Mouse (Mus musculus) stomach, embryonic 14.5 days (tissue): ENCODE measurements around the gene 2810459M11Rik. TPM values are rescaled to one million over a fixed set of nuclear protein-coding genes. Genes with fewer than 3 reads are reported as not detected.

Experiments
- ATAC-seq: fragments of 200-750 bp; cut with Nextera tagmentation; 2 replicates; pipeline ENCODE4 v1.8.0; 2017; ENCODE audit warnings: low read depth, moderate TSS enrichment; ENCODE audit not compliant: insufficient number of reproducible peaks, insufficient read depth, low FRiP score
- H3K27ac ChIP-seq: fragments of 300-500 bp; sonication (generic); 2 replicates; pipeline ENCODE4 v1.5.1; 2014; ENCODE audit warnings: mild to moderate bottlenecking, low read length, moderate library complexity, mixed read lengths
- H3K27me3 ChIP-seq: fragments of 300-500 bp; sonication (generic); 2 replicates; pipeline ENCODE4 v1.6.1; 2014; ENCODE audit warnings: low read length, control low read depth, mixed read lengths; ENCODE audit not compliant: control insufficient read depth, insufficient read depth
- H3K36me3 ChIP-seq: fragments of 300-500 bp; sonication (generic); 2 replicates; pipeline ENCODE4 v1.6.1; 2014; ENCODE audit warnings: mild to moderate bottlenecking, control low read depth, low read length, moderate library complexity, mixed read lengths; ENCODE audit not compliant: control insufficient read depth, insufficient read depth
- H3K4me1 ChIP-seq: fragments of 300-500 bp; sonication (generic); 2 replicates; pipeline ENCODE4 v1.6.1; 2014; ENCODE audit warnings: low read length, control low read depth, mixed read lengths; ENCODE audit not compliant: control insufficient read depth, insufficient read depth
- H3K4me2 ChIP-seq: fragments of 300-500 bp; sonication (generic); replicated peaks from 2 replicates; pipeline ENCODE4 v1.6.1; 2014; ENCODE audit warnings: low read depth, low read length, control low read depth
- H3K4me3 ChIP-seq: fragments of 300-500 bp; sonication (generic); 2 replicates; pipeline ENCODE4 v1.5.1; 2014; ENCODE audit warnings: low read depth, low read length, control low read depth
- H3K9ac ChIP-seq: fragments of 300-500 bp; sonication (generic); replicated peaks from 2 replicates; pipeline ENCODE4 v1.6.1; 2014; ENCODE audit warnings: low read depth, mild to moderate bottlenecking, control low read depth, low read length, moderate library complexity, mixed read lengths
- H3K9me3 ChIP-seq: fragments of 300-500 bp; sonication (generic); 2 replicates; pipeline ENCODE4 v1.6.1; 2016; ENCODE audit warnings: low read depth, low read length, control low read depth; ENCODE audit not compliant: control insufficient read depth
- WGBS: fragments of 180-500 bp; shearing (Covaris S2); extraction: QIAGEN DNeasy Blood & Tissue Kit; methylation state at CpG from one replicate; pipeline ENCODE4 v1.1.7; 2014; 5-methylcytosine and 5-hydroxymethylcytosine counted together
- polyA plus RNA-seq: library from polyadenylated mRNA; unstranded; fragments of >200 nt; fragmentation: Nextera tagmentation; extraction: Ambion mirVana; gene quantifications from 2 replicates; pipeline ENCODE4 v1.2.1, GENCODE M21; 2014

Gene 2810459M11Rik
- polyA plus RNA-seq, 1 experiment from 2014 or later = 2.9 TPM

DNA sequence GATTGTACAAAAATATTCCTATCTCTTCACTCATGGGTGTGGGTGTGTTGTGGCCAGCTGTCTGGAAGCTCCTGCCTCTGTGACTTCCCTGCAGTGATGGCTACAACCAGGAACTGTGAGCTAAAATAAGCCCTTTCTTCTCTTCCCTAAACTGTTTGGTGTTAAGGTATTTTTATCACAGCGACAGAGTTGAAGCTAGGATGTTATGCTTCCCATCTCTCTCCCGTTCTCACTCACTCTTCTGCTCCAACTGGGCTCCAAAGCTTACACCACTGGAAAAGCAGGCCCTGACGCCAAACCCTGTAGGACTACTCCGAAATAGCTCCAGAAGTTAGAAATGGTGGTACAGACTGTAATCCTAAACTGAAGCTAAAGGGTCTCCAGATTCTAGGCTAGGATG lies 607 bp upstream of the 2810459M11Rik start:
- H3K4me2 ChIP-seq = 0 out of 2 replicates have a peak overlapping the region, but pooled peaks have one; percentile 98
- no peaks in the 10 kb centered on the region for H3K36me3 ChIP-seq
- H3K27ac ChIP-seq = no peak overlapping the region
- H3K4me1 ChIP-seq = peaks cover 3% of the 10 kb centered on the region; the same call in 1 of the 2 replicates
- ATAC-seq = no peak
- 63% methylated on average over 4 of the region's 4 CpGs for WGBS
- peaks cover 20% of the 10 kb centered on the region; the same call in 1 of the 2 replicates for H3K27me3 ChIP-seq
- no peak overlapping the region for H3K4me3 ChIP-seq
- H3K9ac ChIP-seq = no peak overlapping the region
- no peaks in the 10 kb centered on the region for H3K9me3 ChIP-seq

DNA sequence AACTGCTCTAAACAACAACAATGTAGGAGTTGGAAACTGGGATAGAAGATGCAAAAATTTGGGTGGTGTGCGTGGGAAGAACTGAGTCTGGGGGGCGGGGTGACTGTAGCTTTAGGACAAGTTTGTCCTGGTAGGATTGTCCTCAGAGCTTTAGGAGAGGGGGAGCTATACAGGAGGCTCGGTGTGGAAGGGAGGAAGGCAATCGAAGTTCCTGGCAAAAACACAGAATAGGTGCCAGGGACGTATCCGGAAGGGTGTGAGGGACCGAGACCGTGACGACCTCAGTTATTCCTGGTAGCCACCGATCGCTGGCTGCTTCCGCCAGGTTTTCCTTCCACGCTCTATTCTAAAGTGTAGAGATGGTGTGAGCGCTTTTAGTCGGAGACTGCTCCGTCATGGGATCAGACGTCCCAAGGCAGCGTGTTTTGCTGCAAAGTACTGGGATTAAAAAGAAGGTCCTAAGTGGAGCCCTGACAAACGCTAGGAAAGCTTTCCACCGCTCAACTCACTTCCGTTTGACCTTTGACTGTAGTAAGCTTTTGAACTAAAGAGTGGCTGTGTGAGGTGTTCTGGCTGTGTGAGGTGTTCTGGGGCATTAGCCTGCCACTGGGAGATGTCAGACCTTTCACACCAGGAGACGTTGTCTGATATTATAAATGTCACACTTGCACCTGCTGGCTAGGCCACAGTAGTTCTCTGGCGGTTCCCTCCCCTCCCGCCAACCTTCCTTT lies 1.3 kb downstream of the 2810459M11Rik start:
- no peak overlapping the region for H3K27ac ChIP-seq
- WGBS = 11% methylated on average over 24 of the region's 24 CpGs
- H3K9ac ChIP-seq = no peak overlapping the region; the same call in 1 of the 2 replicates
- H3K4me2 ChIP-seq = peak overlapping the region; percentile 98
- ATAC-seq = no peak
- peaks cover 3% of the 10 kb centered on the region; the same call in 1 of the 2 replicates for H3K4me1 ChIP-seq
- peaks cover 20% of the 10 kb centered on the region; the same call in 1 of the 2 replicates for H3K27me3 ChIP-seq
- H3K9me3 ChIP-seq = no peaks in the 10 kb centered on the region
- peak overlapping the region; percentile 54 for H3K4me3 ChIP-seq
- H3K36me3 ChIP-seq = no peaks in the 10 kb centered on the region

GRCm38 (mm10) chr1:86048231-86048630 lies 2.6 kb downstream of the 2810459M11Rik start:
- no peak overlapping the region for H3K4me3 ChIP-seq
- 72% methylated on average over 4 of the region's 4 CpGs for WGBS

DNA sequence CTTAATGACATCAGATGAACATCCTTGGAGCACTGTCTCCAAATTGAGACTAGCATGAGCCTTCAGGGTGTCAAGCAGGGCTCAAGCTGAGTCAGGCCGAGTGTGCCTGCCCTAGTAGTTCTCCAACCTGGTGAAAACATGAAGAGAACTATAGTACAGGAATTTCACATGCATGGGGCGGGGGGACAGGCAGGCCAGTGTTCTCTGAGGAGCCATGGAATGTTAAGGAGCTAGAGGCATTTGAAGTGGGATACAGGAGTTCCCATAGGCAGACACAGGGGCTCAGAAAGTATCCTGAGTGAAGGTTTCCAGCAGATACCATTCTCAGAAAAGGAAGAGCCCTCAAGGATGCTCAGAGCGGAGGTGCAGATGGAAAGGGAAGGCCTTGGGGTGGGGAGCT lies 3.1 kb downstream of the 2810459M11Rik start:
- Histone ChIP-seq H3K4me3 (no peak overlapping the region), H3K27me3 (peaks cover 18% of the 10 kb centered on the region; the same call in 1 of the 2 replicates), H3K36me3 (no peaks in the 10 kb centered on the region), H3K9ac (no peak overlapping the region), H3K4me2 (no peak overlapping the region), H3K27ac (no peak overlapping the region), H3K9me3 (no peaks in the 10 kb centered on the region), H3K4me1 (peaks cover 3% of the 10 kb centered on the region; the same call in 1 of the 2 replicates)
- WGBS = 85% methylated on average over 3 of the region's 3 CpGs
- ATAC-seq = no peak

More at GRCm38 (mm10) chr1:86048231-86048630, 2.6 kb downstream of the 2810459M11Rik start:
- H3K4me1 ChIP-seq = peaks cover 3% of the 10 kb centered on the region; the same call in 1 of the 2 replicates
- ATAC-seq = no peak
- peaks cover 18% of the 10 kb centered on the region; the same call in 1 of the 2 replicates for H3K27me3 ChIP-seq
- no peak overlapping the region for H3K4me2 ChIP-seq
- no peaks in the 10 kb centered on the region for H3K36me3 ChIP-seq
- no peak overlapping the region for H3K9ac ChIP-seq
- H3K9me3 ChIP-seq = no peaks in the 10 kb centered on the region
- no peak overlapping the region for H3K27ac ChIP-seq

DNA sequence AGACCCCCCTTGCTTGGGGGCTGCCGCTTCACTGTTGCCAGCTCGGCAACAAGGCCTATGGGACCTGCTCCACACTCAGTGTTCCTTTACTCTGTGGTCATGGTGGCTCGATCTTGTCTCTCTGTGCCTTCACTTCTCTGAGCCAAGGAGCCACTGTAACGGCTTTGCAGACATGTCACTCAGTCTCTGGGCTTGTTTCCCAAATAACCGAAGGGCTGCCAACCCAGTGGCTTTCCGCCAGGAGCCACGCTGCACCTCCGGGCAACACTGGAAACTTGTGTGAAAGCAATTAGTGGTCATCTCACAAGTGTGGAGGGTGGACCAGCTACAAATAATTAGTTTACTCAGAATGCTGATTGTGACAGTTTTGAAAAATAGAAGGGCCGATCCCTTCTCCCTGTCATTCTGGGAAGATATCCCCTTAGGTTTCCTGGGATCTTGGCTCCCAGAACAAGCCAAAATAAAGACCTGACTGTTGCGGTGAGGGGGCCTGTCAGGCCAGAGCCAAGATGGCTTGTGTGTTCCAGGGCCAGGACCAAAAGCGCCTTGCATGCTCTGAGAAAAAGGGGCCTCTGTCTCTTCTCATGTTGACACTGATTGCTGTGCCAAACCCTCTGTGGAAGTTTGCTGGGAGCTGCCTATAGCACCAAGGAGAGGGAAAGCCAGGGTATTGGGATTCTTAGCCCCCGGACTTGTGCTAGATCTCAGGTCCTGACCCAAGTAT lies 7.7 kb downstream of the 2810459M11Rik start:
- no peaks in the 10 kb centered on the region for H3K9me3 ChIP-seq
- no peaks in the 10 kb centered on the region for H3K4me1 ChIP-seq
- no peak overlapping the region for H3K4me2 ChIP-seq
- no peak overlapping the region for H3K9ac ChIP-seq
- H3K36me3 ChIP-seq = no peaks in the 10 kb centered on the region
- no peaks in the 10 kb centered on the region for H3K27me3 ChIP-seq
- no peak overlapping the region for H3K27ac ChIP-seq
- no peak overlapping the region for H3K4me3 ChIP-seq
- no peak for ATAC-seq
- WGBS = 77% methylated on average over 12 of the region's 12 CpGs

DNA sequence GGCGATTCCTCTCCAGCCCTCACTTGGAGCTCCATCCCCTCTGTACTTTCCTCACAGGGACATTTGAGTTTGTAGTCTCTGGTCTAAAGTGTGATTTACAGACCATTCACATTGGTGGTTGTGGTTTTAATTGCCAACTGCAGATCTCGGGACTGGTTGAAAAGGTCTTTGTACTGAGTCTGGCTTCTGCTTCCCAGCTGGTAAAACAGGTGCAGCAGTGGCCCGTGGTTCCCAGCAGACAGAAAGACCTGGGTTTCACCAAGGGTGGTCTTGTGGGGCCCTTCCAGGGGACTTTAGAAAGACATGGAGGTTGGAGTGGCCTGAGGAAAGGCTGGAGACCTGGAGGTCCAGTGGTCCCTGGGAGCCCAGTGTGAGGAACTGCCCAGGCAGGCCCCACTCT lies 9.3 kb downstream of the 2810459M11Rik start:
- Histone ChIP-seq H3K9me3 (no peaks in the 10 kb centered on the region), H3K9ac (no peak overlapping the region), H3K36me3 (no peaks in the 10 kb centered on the region), H3K4me3 (no peak overlapping the region), H3K27ac (no peak overlapping the region), H3K4me1 (no peaks in the 10 kb centered on the region), H3K27me3 (no peaks in the 10 kb centered on the region), H3K4me2 (no peak overlapping the region)
- no peak for ATAC-seq
- 55% methylated on average over 3 of the region's 3 CpGs for WGBS

DNA sequence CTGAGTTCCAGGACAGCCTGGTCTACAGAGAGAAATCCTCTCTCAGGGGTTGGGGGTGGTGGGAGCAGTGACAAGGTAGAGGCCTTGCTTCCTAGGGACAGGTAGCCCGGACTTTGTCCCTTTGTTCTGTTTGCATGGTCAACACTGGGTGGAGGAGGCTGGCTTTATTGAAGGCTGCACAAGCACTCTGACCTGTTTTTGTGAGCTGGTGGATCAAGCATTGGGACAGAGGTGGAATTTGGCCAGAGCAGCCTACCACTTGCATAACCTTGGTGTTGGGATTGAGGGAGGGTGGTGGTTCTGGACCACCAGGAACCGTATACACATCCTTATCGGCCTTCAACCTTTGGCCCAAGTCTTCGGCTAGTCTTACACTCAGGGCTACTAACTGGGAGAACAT lies 10.6 kb downstream of the 2810459M11Rik start:
- 82% methylated on average over 4 of the region's 4 CpGs for WGBS
- Histone ChIP-seq H3K36me3 (no peaks in the 10 kb centered on the region), H3K4me3 (no peak overlapping the region), H3K4me1 (no peaks in the 10 kb centered on the region), H3K9ac (no peak overlapping the region), H3K9me3 (no peaks in the 10 kb centered on the region), H3K27ac (no peak overlapping the region), H3K4me2 (no peak overlapping the region), H3K27me3 (no peaks in the 10 kb centered on the region)
- ATAC-seq = peak; percentile 28; the same call in 1 of the 2 replicates

DNA sequence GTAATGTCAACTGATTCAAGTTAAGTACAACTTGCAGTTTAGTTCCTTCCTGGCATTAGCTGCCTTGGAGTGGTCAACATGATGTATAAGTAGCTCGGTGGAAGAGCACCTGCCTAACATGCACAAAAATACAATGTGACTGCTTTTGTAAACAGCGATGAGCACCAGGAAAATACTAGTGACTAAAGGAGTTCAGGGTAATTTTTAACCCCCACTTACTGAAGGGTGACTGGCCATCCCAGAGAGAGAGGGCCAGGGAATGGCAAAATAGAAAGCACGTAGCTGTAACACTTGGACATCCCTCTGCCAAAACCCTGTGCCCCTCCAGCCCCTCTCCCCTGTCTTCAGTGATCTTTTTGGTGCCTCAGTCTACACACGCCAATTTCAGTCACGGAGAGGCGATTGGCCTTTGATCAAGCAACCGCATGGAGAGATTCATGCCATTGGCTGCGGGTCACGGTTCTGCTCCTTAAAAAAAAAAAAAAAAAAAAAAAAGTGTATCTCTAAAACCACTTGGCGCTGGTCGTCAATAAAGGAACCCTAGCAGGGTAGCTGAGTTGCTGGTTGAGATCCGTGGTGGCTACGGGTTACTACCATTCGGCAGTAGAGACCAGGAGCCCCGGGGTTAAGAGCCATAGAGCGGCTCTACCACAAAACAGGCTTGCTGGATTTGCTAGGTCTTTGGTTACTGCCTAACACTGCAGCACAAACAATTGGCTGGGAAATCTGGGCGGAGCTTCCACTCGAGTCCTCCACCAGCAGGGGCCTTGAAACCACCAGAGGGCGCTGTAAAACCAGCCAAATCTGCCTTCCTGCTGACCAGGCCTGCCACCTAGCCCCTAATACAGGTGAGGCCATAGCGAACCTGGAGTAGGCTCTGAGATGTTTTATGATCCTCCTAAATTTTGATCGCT lies 13.4 kb downstream of the 2810459M11Rik start:
- ATAC-seq = peak; percentile 84
- H3K36me3 ChIP-seq = no peaks in the 10 kb centered on the region
- H3K27me3 ChIP-seq = no peaks in the 10 kb centered on the region
- 9% methylated on average over 21 of the region's 21 CpGs for WGBS
- peak overlapping the region; percentile 43 for H3K4me2 ChIP-seq
- H3K4me1 ChIP-seq = no peaks in the 10 kb centered on the region
- peak overlapping the region; percentile 29 for H3K4me3 ChIP-seq
- H3K9ac ChIP-seq = no peak overlapping the region
- H3K9me3 ChIP-seq = no peaks in the 10 kb centered on the region
- H3K27ac ChIP-seq = no peak overlapping the region
